Mouse (Mus musculus): ENCODE data around the gene Ctc1.

DNA sequence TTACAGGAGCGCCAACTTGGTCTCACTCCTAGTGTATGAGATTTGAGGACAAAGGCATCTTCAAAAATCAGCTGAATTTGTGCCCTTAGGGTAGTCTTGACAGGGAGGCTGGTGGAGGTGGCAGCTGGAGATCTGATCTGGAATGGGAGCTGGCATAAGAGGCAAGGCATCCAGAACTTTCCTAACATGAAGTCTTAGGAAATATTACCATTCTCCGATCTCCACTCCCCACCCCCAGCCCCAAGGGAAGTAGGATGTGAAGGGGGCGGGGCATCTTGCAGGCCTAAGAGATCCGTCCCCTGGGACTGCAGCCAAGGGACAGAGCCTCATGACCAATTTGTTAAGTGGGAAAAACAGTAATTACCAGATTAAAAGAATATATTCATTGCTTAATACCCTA lies 45.5 kb upstream of the Ctc1 start:
- no peak for TF ChIP-seq CTCF (IDR thresholded peaks at IDR 0.05; ENCODE audit: control insufficient read depth, insufficient read depth, low read length)
- no peak for TF ChIP-seq POLR2A (IDR thresholded peaks at IDR 0.05; ENCODE audit: borderline replicate concordance, control insufficient read depth, low read depth, low read length)
